Mouse (Mus musculus) granulocyte monocyte progenitor cell, adult 5-6 weeks (primary cell): ENCODE data around the gene Alk. TPM values are rescaled to one million over a fixed set of nuclear protein-coding genes. Genes with fewer than 3 reads are reported as not detected.
A peak's percentile ranks its signal among the peaks of the same experiment; 100 is the strongest.

Source experiments
- ATAC-seq: replicated peaks from 2 replicates; pipeline ENCODE4 v1.8.0; 2016; ENCODE audit warnings: mild to moderate bottlenecking, moderate TSS enrichment, inconsistent platforms; ENCODE audit not compliant: poor library complexity, severe bottlenecking
- total RNA-seq, 2 experiments: library from RNA; stranded (forward) in 1 of 2; stranded (reverse) in 1 of 2; fragments of 200-712, 200-1000 nt in 1 of 2; fragments of >200 nt in 1 of 2; fragmentation: Nextera tagmentation in 1 of 2; gene quantifications; 2 replicates each; pipeline ENCODE4 v1.2.3; 2014 to 2017

Alk gene
- total RNA-seq, 2 experiments from 2014 or later, result not detected

- ATAC-seq, result no peak
These were observed 560.6 kb downstream of the Alk start for GRCm38 (mm10) chr17:72043667-72044390.

GRCm38 (mm10) chr17:72043001-72043666, 561.3 kb downstream of the Alk start:
- peak; percentile 63 for ATAC-seq

GRCm38 (mm10) chr17:72039176-72039948, 565.1 kb downstream of the Alk start:
- ATAC-seq, result no peak

GRCm38 (mm10) chr17:72038371-72038770, 566.1 kb downstream of the Alk start:
- ATAC-seq, result no peak

GRCm38 (mm10) chr17:72030672-72031071, 573.8 kb downstream of the Alk start:
- no peak for ATAC-seq

GRCm38 (mm10) chr17:72023323-72023722, 581.1 kb downstream of the Alk start:
- no peak for ATAC-seq

GRCm38 (mm10) chr17:72021733-72022669, 582.4 kb downstream of the Alk start:
- no peak for ATAC-seq

GRCm38 (mm10) chr17:72017329-72017728, 587.1 kb downstream of the Alk start:
- ATAC-seq, result no peak

GRCm38 (mm10) chr17:72015253-72015652, 589.2 kb downstream of the Alk start:
- ATAC-seq, result no peak

- ATAC-seq, result no peak
These were observed 591.7 kb downstream of the Alk start for GRCm38 (mm10) chr17:72012775-72013174.

GRCm38 (mm10) chr17:72009836-72010235, 594.6 kb downstream of the Alk start:
- no peak for ATAC-seq

- no peak for ATAC-seq
These were observed 596.0 kb downstream of the Alk start for GRCm38 (mm10) chr17:72008389-72008788.

- ATAC-seq, result no peak
These were observed 599.1 kb downstream of the Alk start for GRCm38 (mm10) chr17:72005365-72005764.

GRCm38 (mm10) chr17:71999527-72000482, 604.6 kb downstream of the Alk start:
- no peak for ATAC-seq

GRCm38 (mm10) chr17:71997680-71998079, 606.7 kb downstream of the Alk start:
- no peak for ATAC-seq

GRCm38 (mm10) chr17:71995539-71995938, 608.9 kb downstream of the Alk start:
- no peak for ATAC-seq

GRCm38 (mm10) chr17:71994144-71994543, 610.3 kb downstream of the Alk start:
- ATAC-seq, result no peak

- no peak for ATAC-seq
These were observed 611.4 kb downstream of the Alk start for GRCm38 (mm10) chr17:71993011-71993410.

GRCm38 (mm10) chr17:71991260-71991659, 613.2 kb downstream of the Alk start:
- no peak for ATAC-seq
